Mouse (Mus musculus) forebrain, embryonic 14.5 days (tissue): ENCODE results near the gene Rnf208. TPM values are rescaled to one million over a fixed set of nuclear protein-coding genes. Genes with fewer than 3 reads are reported as not detected.

Experiments
- ATAC-seq: fragments of 200-750 bp; cut with Nextera tagmentation; 2 replicates; pipeline ENCODE4 v1.8.0; 2017; ENCODE audit warnings: mild to moderate bottlenecking, moderate library complexity
- DNase-seq: peaks from one replicate; pipeline ENCODE4 v3.0.0-alpha.2; 2015; ENCODE audit warnings: low spot score
- H3K27ac ChIP-seq: fragments of 300-500 bp; sonication (generic); 2 replicates; pipeline ENCODE4 v1.5.1; 2014; ENCODE audit warnings: low read depth, mild to moderate bottlenecking, control low read depth, low read length, moderate library complexity
- H3K27me3 ChIP-seq: fragments of 300-500 bp; sonication (generic); replicated peaks from 2 replicates; pipeline ENCODE4 v1.6.1; 2014; ENCODE audit warnings: low read length, control low read depth, mixed read lengths; ENCODE audit not compliant: control insufficient read depth, insufficient read depth
- H3K36me3 ChIP-seq: fragments of 300-500 bp; sonication (generic); 2 replicates; pipeline ENCODE4 v1.6.1; 2014; ENCODE audit warnings: low read length, control low read depth; ENCODE audit not compliant: control insufficient read depth, insufficient read depth
- H3K4me1 ChIP-seq: fragments of 300-500 bp; sonication (generic); 2 replicates; pipeline ENCODE4 v1.6.1; 2014; ENCODE audit warnings: antibody characterized with exemption, low read length, control low read depth; ENCODE audit not compliant: control insufficient read depth, insufficient read depth
- H3K4me2 ChIP-seq: fragments of 300-500 bp; sonication (generic); 2 replicates; pipeline ENCODE4 v1.6.1; 2014; ENCODE audit warnings: mild to moderate bottlenecking, control low read depth, low read length
- H3K4me3 ChIP-seq: fragments of 300-500 bp; sonication (generic); 2 replicates; pipeline ENCODE4 v1.5.1; 2014; ENCODE audit warnings: low read depth, low read length, control low read depth
- H3K9ac ChIP-seq: fragments of 300-500 bp; sonication (generic); 2 replicates; pipeline ENCODE4 v1.6.1; 2014; ENCODE audit warnings: mild to moderate bottlenecking, low read length, control low read depth, moderate library complexity
- H3K9me3 ChIP-seq: fragments of 300-500 bp; sonication (generic); replicated peaks from 2 replicates; pipeline ENCODE4 v1.6.1; 2016; ENCODE audit warnings: low read length, control low read depth, mixed read lengths; ENCODE audit not compliant: control insufficient read depth
- WGBS: fragments of 180-500 bp; shearing (Covaris S2); extraction: QIAGEN DNeasy Blood & Tissue Kit; methylation state at CpG from one replicate; pipeline ENCODE4 v1.1.7; 2014; 5-methylcytosine and 5-hydroxymethylcytosine counted together
- polyA plus RNA-seq: library from polyadenylated mRNA; unstranded; fragments of >200 nt; fragmentation: Nextera tagmentation; extraction: Ambion mirVana; gene quantifications from 2 replicates; pipeline ENCODE4 v1.2.1, GENCODE M21; 2014

The Rnf208 gene
- polyA plus RNA-seq, 1 experiment from 2014 or later = 67.4 TPM

DNA sequence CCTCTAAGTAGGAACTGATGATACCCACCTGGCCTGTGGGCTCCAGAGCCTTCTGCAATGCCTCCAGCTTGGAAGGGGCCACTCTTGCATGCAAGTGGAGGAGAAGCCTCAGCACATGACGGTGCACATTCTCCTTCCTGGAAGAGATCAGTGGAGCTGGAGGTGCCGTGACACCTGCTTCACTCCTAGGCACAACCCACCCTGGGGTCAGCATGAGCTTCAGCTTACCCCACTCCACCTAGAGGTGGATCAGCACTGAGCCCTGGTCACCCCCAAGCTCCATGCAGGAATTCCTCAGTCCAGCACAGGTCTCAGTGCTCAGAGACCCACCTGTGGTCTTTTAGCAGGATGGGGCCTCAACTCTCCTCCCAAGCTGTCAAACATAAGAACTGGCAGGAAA is 41.4 kb upstream of the Rnf208 start:
- ATAC-seq (no peak), DNase-seq (no peak)
- no peak overlapping the region for H3K9ac ChIP-seq
- no peak overlapping the region for H3K4me2 ChIP-seq
- H3K36me3 ChIP-seq = peaks cover 76% of the 10 kb centered on the region
- no peak overlapping the region for H3K4me3 ChIP-seq
- WGBS = 90% methylated on average over 2 of the region's 2 CpGs
- no peak overlapping the region for H3K27ac ChIP-seq
- no peaks in the 10 kb centered on the region for H3K4me1 ChIP-seq
- H3K9me3 ChIP-seq = no peaks in the 10 kb centered on the region
- peaks cover 15% of the 10 kb centered on the region for H3K27me3 ChIP-seq

DNA sequence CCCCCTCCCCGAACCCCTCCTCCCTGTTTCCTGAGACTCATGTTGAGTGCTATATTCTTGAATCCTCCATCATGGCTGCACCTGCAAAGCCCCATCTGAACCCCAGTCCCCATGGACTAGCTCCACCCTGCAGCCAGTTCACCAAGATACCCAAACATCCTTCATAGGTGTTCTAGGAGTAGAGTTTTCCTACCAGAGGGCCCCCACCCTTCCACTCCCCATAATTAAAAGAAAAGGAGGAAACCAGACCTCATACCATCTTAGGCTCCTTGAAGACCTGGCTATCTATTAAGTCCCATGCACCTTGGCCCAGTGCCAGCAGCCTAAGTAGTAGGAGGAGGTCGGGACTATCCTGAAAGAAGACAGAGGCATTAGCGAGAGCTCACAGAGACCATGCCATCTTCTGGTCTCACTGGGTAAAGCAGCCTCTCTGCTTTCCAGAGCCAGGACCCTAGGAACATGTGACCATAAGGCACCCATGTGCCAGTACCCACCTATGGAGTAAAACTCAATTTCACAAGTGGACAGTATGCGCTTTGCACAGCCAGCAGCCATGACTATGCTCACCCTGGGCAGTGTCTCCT is 38.3 kb upstream of the Rnf208 start:
- Histone ChIP-seq H3K4me1 (no peaks in the 10 kb centered on the region), H3K27me3 (no peaks in the 10 kb centered on the region), H3K36me3 (peaks cover 88% of the 10 kb centered on the region), H3K27ac (no peak overlapping the region), H3K4me3 (no peak overlapping the region), H3K4me2 (no peak overlapping the region), H3K9ac (no peak overlapping the region), H3K9me3 (no peaks in the 10 kb centered on the region)
- WGBS = 58% methylated on average over 4 of the region's 4 CpGs
- ATAC-seq (peak; percentile 26; the same call in 1 of the 2 replicates), DNase-seq (no peak)

DNA sequence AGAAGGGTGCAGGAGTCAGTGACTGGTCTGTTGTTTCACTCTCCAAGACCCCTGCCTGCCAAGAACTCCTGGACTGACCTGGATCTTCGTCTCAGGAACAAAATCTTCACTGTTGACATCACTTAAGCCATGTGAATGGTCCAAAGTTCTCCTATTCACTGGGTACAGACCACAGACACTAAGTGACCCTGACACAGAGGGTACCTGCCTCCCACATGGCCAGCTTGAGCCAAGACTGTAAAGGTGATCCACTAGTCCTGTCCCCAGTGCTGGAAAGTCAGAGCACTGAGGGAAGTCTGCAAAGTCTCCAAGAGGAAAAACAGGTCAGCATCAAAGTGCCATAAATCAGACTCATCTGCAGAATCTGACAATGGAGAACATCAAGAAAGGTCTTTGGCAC is 34.5 kb upstream of the Rnf208 start:
- DNase-seq (no peak), ATAC-seq (no peak)
- Histone ChIP-seq H3K9ac (no peak overlapping the region), H3K9me3 (no peaks in the 10 kb centered on the region), H3K4me1 (peaks cover 15% of the 10 kb centered on the region), H3K4me2 (no peak overlapping the region), H3K4me3 (no peak overlapping the region), H3K27ac (no peak overlapping the region), H3K36me3 (peaks cover 55% of the 10 kb centered on the region), H3K27me3 (no peaks in the 10 kb centered on the region)
- WGBS = 92% methylated on average over 1 of the region's 1 CpGs

DNA sequence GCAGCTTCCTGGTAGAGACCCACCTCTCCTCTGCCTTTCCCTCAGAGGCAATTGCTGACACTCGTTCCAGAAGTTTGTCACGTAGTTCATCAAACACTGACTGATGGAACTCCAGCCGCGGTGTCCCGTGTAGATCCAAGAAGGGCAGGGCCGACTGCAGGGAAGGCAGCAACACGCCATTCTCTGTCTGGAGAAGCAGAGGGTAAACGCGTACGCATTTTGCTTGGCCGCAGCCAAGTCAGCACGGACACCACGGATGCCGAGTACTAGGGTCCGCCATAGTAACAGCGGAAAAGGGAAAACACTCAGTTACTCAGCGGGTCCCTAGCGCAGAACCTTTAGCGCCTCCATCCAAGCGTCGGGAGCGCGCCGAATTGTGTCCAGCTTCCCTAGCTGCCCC is 31.4 kb upstream of the Rnf208 start:
- peaks cover 24% of the 10 kb centered on the region for H3K36me3 ChIP-seq
- ATAC-seq = peak; percentile 57
- no peak for DNase-seq
- H3K27ac ChIP-seq = peak overlapping the region; percentile 81
- no peaks in the 10 kb centered on the region for H3K9me3 ChIP-seq
- peak overlapping the region; percentile 91 for H3K9ac ChIP-seq
- peak overlapping the region; percentile 89 for H3K4me3 ChIP-seq
- H3K4me1 ChIP-seq = peaks cover 15% of the 10 kb centered on the region
- WGBS = 0% methylated on average over 24 of the region's 24 CpGs
- no peaks in the 10 kb centered on the region for H3K27me3 ChIP-seq
- H3K4me2 ChIP-seq = peak overlapping the region; percentile 93

DNA sequence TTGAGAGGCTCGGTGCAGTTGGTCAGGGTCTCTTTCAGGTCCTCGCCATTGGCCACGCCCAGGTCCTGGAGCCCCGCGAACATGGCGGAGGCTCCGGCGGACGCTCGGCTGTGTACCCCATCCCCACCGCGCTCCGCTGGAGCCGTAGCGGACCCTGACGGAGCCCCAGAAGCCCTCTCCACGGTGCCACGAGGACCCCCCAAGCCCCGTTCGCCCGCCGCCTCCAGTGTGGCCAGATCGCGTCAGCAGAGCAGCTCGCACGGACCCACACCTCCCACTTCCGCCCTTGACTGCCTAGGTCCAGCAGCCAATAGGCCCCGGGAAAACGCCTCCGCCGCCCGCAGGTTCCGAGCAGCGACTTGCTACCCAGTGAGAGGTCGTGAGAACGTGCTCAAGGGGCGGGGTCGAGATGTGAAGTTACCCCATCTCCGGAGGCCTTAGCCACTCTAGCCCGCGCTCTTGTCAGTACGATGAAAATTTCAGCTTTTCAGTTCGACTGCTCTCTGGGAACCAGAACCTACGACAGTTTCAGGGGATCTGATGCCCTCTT is 30.9 kb upstream of the Rnf208 start, which contains the start of gene Nelfb:
Nelfb (minus strand) TSS at position 369 of the 550 bp plus-strand sequence.
- Histone ChIP-seq H3K27ac (peak within 1 kb of the TSS; percentile 81), H3K9me3 (no peaks in the 10 kb centered on the region), H3K4me2 (peak within 1 kb of the TSS; percentile 93), H3K27me3 (no peaks in the 10 kb centered on the region), H3K4me3 (peak within 1 kb of the TSS; percentile 89), H3K9ac (peak within 1 kb of the TSS; percentile 91), H3K36me3 (peaks cover 19% of the 10 kb centered on the region), H3K4me1 (peaks cover 15% of the 10 kb centered on the region)
- ATAC-seq (peak; percentile 93), DNase-seq (peak; percentile 87)
- WGBS = under 1% methylated on average over 44 of the region's 44 CpGs

- H3K4me2 ChIP-seq = no peak overlapping the region
- no peak for DNase-seq
- peaks cover 7% of the 10 kb centered on the region; the same call in 1 of the 2 replicates for H3K36me3 ChIP-seq
- no peaks in the 10 kb centered on the region for H3K27me3 ChIP-seq
- H3K4me1 ChIP-seq = peaks cover 15% of the 10 kb centered on the region
- no peak overlapping the region for H3K4me3 ChIP-seq
- 78% methylated on average over 23 of the region's 23 CpGs for WGBS
- H3K9me3 ChIP-seq = no peaks in the 10 kb centered on the region
- no peak overlapping the region for H3K9ac ChIP-seq
- no peak for ATAC-seq
- H3K27ac ChIP-seq = no peak overlapping the region
Observed at GRCm38 (mm10) chr2:25213266-25213865, 28.7 kb upstream of the Rnf208 start.

GRCm38 (mm10) chr2:25214444-25214843 is 27.6 kb upstream of the Rnf208 start, which contains the start of gene Stpg3:
Stpg3 (minus strand) TSS chr2:25214637.
- Histone ChIP-seq H3K4me3 (no peak within 1 kb of the TSS), H3K27ac (no peak within 1 kb of the TSS), H3K36me3 (no peaks in the 10 kb centered on the region), H3K4me1 (peaks cover 11% of the 10 kb centered on the region), H3K27me3 (no peaks in the 10 kb centered on the region), H3K9me3 (no peaks in the 10 kb centered on the region), H3K9ac (no peak within 1 kb of the TSS), H3K4me2 (no peak within 1 kb of the TSS)
- DNase-seq = no peak
- WGBS = 79% methylated on average over 3 of the region's 3 CpGs
- no peak for ATAC-seq

- Histone ChIP-seq H3K27ac (no peak overlapping the region), H3K9ac (no peak overlapping the region), H3K4me2 (no peak overlapping the region), H3K4me3 (no peak overlapping the region), H3K27me3 (no peaks in the 10 kb centered on the region), H3K4me1 (no peaks in the 10 kb centered on the region), H3K9me3 (no peaks in the 10 kb centered on the region), H3K36me3 (peaks cover 8% of the 10 kb centered on the region; the same call in 1 of the 2 replicates)
- WGBS = 67% methylated on average over 2 of the region's 2 CpGs
- ATAC-seq = no peak
- no peak for DNase-seq
Observed at GRCm38 (mm10) chr2:25217666-25218065, 24.4 kb upstream of the Rnf208 start.

- no peak for ATAC-seq
- no peak for DNase-seq
- H3K27ac ChIP-seq = no peak within 1 kb of the TSS
- H3K9ac ChIP-seq = no peak within 1 kb of the TSS
- peaks cover 3% of the 10 kb centered on the region for H3K4me1 ChIP-seq
- peaks cover 8% of the 10 kb centered on the region; the same call in 1 of the 2 replicates for H3K36me3 ChIP-seq
- H3K4me2 ChIP-seq = no peak within 1 kb of the TSS
- H3K27me3 ChIP-seq = no peaks in the 10 kb centered on the region
- H3K9me3 ChIP-seq = no peaks in the 10 kb centered on the region
- H3K4me3 ChIP-seq = no peak within 1 kb of the TSS
Observed at GRCm38 (mm10) chr2:25218445-25218844, 23.6 kb upstream of the Rnf208 start, which contains the start of gene Fam166a. Fam166a (plus strand) TSS chr2:25218745.
